Mouse (Mus musculus) embryonic facial prominence, embryonic 10.5 days (tissue): Measurements from ENCODE around the gene Hnrnpa0. TPM values are rescaled to one million over a fixed set of nuclear protein-coding genes. Genes with fewer than 3 reads are reported as not detected.

ENCODE experiments used
- DNase-seq: peaks from one replicate; pipeline ENCODE4 v3.0.0-alpha.2; 2017; ENCODE audit warnings: low spot score
- H3K27ac ChIP-seq: fragments of 300-500 bp; sonication (generic); replicated peaks from 2 replicates; pipeline ENCODE4 v1.5.1; 2016; ENCODE audit warnings: mild to moderate bottlenecking
- H3K27me3 ChIP-seq: fragments of 300-500 bp; sonication (generic); replicated peaks from 2 replicates; pipeline ENCODE4 v1.6.1; 2016; ENCODE audit warnings: low read depth, mild to moderate bottlenecking; ENCODE audit not compliant: poor library complexity, severe bottlenecking
- H3K36me3 ChIP-seq: fragments of 300-500 bp; sonication (generic); replicated peaks from 2 replicates; pipeline ENCODE4 v1.6.1; 2016; ENCODE audit warnings: mild to moderate bottlenecking, moderate library complexity
- H3K4me1 ChIP-seq: fragments of 300-500 bp; sonication (generic); 2 replicates; pipeline ENCODE4 v1.6.1; 2016
- H3K4me3 ChIP-seq: fragments of 300-500 bp; sonication (generic); 2 replicates; pipeline ENCODE4 v1.5.1; 2016; ENCODE audit warnings: mild to moderate bottlenecking, moderate library complexity
- H3K9me3 ChIP-seq: fragments of 300-500 bp; sonication (generic); 2 replicates; pipeline ENCODE4 v1.6.1; 2016; ENCODE audit warnings: mild to moderate bottlenecking
- WGBS: fragments of 180-500 bp; shearing (Covaris S2); methylation state at CpG from one replicate; pipeline ENCODE4 v1.1.7; 2016; 5-methylcytosine and 5-hydroxymethylcytosine counted together
- polyA plus RNA-seq: library from polyadenylated mRNA; unstranded; fragments of >200 nt; fragmentation: Nextera tagmentation; extraction: Ambion mirVana; gene quantifications from 2 replicates; pipeline ENCODE4 v1.2.1, GENCODE M21; 2016

The Hnrnpa0 gene
- polyA plus RNA-seq, 1 experiment from 2014 or later: 52.5 TPM

- no peak for DNase-seq
- H3K27me3 ChIP-seq: no peaks in the 10 kb centered on the region
- 79% methylated on average over 11 of the region's 11 CpGs for WGBS
Measured at GRCm38 (mm10) chr13:58083521-58083920, 44.8 kb downstream of the Hnrnpa0 start.

GRCm38 (mm10) chr13:58083048-58083447, 45.3 kb downstream of the Hnrnpa0 start:
- Histone ChIP-seq H3K4me1 (no peaks in the 10 kb centered on the region), H3K27ac (no peak overlapping the region), H3K4me3 (no peak overlapping the region), H3K27me3 (no peaks in the 10 kb centered on the region), H3K36me3 (no peaks in the 10 kb centered on the region), H3K9me3 (no peaks in the 10 kb centered on the region)
- DNase-seq: no peak
- 74% methylated on average over 5 of the region's 5 CpGs for WGBS

More at GRCm38 (mm10) chr13:58083521-58083920, 44.8 kb downstream of the Hnrnpa0 start:
- no peak overlapping the region for H3K4me3 ChIP-seq
- no peaks in the 10 kb centered on the region for H3K4me1 ChIP-seq
- no peaks in the 10 kb centered on the region for H3K9me3 ChIP-seq
- H3K27ac ChIP-seq: no peak overlapping the region
- H3K36me3 ChIP-seq: no peaks in the 10 kb centered on the region

GRCm38 (mm10) chr13:58078361-58078760, 50.0 kb downstream of the Hnrnpa0 start:
- Histone ChIP-seq H3K9me3 (no peaks in the 10 kb centered on the region), H3K4me1 (no peaks in the 10 kb centered on the region), H3K4me3 (no peak overlapping the region), H3K27ac (no peak overlapping the region), H3K27me3 (no peaks in the 10 kb centered on the region), H3K36me3 (no peaks in the 10 kb centered on the region)
- DNase-seq: no peak
- 86% methylated on average over 5 of the region's 5 CpGs for WGBS

Other genes starting within 250 kb of the Hnrnpa0 start
- gene Spock1, start 220.2 kb downstream of the Hnrnpa0 start, polyA plus RNA-seq: 2.9 and 4.0 TPM in 2 replicates
- gene Klhl3, start 15.0 kb downstream of the Hnrnpa0 start, polyA plus RNA-seq: 1.7 and 1.8 TPM in 2 replicates
- 43.2 and 43.3 TPM in 2 replicates for gene Idnk, start 29.1 kb upstream of the Hnrnpa0 start, polyA plus RNA-seq
- gene Ubqln1, start 87.1 kb upstream of the Hnrnpa0 start, polyA plus RNA-seq: 135 and 144 TPM in 2 replicates
- gene Gkap1, start 147.1 kb upstream of the Hnrnpa0 start, polyA plus RNA-seq: 17.5 and 18.4 TPM in 2 replicates
- gene Kif27, start 230.6 kb upstream of the Hnrnpa0 start, polyA plus RNA-seq: 0.73 and 0.86 TPM in 2 replicates